Mouse (Mus musculus) ovary, postnatal 14 days (tissue): ENCODE results near the gene Ms4a2.

Experiments
- DNase-seq: peaks from one replicate; pipeline ENCODE4 v3.0.0; 2022; ENCODE audit warnings: low spot score

Ms4a2 gene

GRCm38 (mm10) chr19:11623551-11623950 is at the start of gene Ms4a2:
Gene Ms4a2, minus strand, starts transcription at chr19:11623719.
- no peak for DNase-seq

DNA sequence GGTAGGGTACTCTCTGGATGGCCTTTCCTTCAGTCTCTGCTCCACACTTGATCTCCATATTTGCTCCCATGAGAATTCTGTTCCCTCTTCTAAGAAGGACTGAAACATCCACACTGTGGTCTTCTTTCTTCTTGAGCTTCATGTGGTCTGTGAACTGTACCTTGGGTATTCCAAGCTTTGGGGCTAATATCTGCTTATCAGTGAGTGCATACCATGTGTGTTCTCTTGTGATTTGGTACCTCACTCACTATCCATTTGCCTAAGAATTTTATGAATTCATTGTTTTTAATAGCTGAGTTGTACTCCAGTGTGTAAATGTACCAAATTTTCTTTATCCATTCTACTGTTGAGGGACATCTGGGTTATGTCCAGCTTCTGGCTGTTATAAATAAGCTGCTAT is 38.0 kb upstream of the Ms4a2 start:
- no peak for DNase-seq

DNA sequence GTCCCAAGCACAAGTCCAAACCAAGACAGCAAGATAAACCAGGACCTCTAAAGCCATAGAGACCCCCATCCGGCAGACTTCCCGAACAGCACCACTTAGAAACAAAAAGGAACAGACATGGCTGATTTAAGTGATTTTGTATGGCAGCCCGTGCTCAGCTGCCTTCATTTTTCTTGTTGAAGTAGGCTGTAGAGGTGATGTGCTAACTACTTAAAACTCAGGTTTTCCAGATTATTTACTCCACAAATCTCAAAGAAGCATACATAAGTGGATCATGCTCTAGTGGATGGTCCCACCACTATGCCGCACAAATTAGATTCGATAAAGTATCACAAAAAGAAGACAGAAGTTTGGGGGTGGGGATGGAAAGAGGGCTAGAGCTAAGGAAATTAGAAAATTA is 36.9 kb upstream of the Ms4a2 start, which contains the start of gene Oosp2:
Gene Oosp2, minus strand, starts transcription at position 101 of the 400 bp plus-strand sequence.
- DNase-seq: no peak

- no peak for DNase-seq
These were observed 35.6 kb upstream of the Ms4a2 start for GRCm38 (mm10) chr19:11659142-11659541.

- DNase-seq: no peak
These were observed 26.0 kb upstream of the Ms4a2 start for GRCm38 (mm10) chr19:11649564-11649963.

DNA sequence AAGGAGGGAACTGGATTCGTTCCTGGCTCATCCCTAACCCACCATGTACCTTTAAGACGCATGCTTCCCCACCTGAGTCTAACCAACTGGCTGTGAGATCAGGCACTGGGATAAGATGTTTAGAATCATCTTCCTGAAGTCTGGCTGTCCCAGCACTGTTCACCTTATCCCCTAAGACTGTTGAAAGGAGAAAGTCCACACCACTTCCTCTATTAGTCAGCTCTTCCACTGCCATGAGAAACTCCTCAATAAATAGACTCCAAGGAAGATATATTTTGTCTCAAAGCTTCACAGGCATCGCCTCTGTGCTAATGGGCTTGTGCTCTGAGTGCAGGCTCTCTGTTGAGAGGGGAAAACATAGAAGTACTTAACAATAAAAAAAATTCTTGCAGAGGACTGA is 22.6 kb upstream of the Ms4a2 start:
- DNase-seq: no peak

DNA sequence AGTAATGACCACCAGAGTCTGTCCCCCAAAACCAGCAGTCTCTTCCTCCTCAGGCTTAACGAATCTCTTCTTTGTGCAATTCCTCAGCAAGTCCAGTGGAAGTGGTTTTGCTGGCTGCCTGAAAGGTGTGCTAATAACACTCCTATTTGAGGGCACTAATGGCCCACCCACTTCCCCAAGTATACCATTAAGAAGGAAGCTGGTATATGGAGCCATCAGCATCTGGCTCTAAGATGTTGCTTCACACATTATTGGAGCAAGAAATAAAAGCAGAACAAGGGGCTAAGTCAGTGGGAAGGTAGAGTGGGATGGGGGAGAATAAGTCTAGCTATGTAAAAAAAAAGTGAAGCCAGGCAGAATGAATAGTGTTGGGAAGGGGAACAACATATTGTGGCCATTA is 17.2 kb upstream of the Ms4a2 start, which contains the start of gene Ms4a3:
Gene Ms4a3, minus strand, starts transcription at position 120 of the 400 bp plus-strand sequence.
- DNase-seq: no peak

DNA sequence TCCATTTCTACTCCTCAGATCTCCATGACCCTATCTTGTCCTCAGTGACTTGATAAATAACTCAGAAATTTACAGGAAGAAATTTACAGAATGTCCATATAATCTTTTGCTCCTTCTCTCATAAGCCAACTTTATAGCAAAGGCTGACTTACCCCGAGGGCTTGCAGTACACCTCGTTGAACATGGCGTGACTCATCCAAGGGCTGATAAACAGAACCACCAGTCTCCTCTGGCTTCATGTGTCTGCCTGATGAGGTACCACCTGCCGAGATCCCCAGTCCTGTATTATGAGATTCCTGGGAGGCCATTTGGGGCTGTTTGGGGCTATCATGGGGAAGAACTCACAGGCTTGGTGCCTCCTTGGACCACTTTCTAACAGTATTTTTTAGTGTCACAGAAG is 15.5 kb upstream of the Ms4a2 start:
- no peak for DNase-seq

DNA sequence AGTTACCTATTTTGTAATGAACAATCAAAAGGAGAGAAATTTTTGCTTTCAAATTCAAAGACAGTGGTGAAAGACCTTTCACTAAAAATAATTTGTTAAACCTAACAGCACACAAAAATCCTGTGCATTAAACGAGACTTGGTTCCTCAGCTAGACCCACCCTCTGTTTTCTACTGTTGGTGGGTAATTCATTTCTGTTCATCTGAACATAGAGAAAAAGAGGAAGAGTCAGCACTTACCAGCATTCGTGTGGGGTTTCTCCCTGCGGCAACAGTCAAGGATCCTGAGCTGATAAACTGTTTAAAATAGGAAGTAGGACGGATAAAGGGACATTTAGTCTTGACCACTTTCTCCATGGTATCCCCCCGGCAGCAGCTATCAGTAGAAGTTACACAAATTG is 12.1 kb upstream of the Ms4a2 start:
- DNase-seq: no peak

DNA sequence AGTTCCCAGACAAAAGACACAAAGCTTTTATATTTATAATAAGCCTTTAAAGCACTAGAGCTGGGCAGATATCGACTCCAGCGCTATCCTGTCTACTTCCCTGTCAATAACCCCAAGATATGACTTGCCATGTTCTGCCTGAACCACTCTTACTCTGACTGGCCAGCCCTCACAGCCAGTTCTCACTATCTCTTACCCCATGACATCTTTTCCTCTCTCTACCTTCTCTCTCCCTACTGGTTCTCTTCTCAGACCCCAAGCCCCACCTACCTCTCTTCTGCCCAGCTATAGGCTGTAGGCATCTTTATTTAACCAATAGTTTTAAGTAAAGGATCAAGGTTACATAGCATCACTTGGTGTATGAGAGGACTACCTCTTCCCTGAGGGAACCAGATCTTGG is 10.8 kb upstream of the Ms4a2 start:
- no peak for DNase-seq

DNA sequence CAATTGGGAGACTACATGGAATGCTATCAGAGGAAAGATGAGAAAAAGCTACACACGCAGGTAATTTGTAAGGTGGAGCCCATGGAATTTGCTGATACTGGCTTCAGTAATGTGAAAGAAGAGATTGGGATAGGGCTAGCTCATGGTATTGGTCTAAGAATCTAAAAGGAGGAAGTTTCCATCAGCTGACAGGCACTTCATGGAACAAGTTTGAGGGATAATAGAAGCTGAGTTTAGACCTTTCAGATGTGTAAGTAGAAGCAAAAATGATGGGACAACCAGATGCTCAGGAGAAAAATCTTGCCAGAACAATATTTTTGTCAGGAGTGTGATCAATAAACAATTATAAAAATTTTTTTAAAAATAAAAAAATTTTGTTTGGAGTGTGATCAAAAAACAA is 10.2 kb upstream of the Ms4a2 start:
- no peak for DNase-seq

DNA sequence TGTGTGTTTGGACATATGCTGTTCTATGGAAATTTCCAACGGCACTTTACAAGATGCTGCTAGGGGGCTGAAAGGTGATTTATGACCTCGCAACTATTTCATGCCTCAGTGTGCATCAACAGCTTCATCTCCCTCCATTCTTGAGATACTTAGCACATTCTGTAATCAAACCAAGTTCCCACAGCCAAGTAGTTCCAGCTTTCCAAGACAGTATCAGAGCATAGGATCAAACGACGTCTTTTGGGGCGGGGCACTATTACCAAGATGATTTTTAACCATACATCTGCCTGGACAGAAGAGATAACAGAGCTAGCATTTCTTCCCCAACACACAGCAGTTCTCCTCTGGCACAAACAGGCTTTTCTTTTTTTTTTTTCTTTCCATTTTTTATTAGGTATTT is 1.7 kb upstream of the Ms4a2 start:
- no peak for DNase-seq

DNA sequence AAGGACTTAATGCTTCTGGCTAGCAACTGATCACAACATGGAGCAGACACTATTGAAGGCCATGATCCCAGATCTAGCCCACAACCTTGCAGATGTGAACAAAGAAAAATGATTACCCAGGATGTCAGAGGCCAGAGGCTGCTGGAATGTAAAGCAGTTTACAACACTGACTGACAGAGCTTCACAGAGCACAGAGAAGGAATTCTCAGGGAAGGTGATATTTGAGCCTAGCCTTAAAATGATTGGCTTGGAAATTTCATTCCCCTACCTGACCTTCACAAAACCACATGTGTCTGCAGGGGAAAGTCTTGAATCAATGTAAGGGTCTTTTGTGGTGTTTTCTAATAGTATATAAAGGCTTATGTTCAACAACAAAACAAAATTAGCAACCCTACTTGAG is 1.3 kb upstream of the Ms4a2 start:
- DNase-seq: no peak

- DNase-seq: no peak
These were observed 5.5 kb downstream of the Ms4a2 start for GRCm38 (mm10) chr19:11617983-11618382.

DNA sequence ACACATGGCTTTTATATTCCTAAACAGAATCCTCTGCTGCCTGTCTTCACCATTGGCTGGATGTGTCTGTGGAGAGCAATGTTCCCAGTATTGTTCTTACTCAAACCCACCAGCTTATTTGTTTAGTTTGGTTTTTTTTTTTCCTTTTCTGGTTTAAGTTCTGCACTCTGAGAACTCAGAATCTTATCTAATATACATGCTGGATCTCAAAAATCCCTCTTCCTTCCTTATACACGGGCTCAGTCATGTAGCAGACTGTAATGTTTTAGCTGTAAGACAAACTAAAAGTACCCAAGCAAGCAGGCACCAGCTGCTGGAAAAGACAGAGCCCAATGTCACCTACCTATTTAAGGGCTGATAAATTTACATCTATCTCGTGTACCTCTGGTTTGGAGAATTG is 8.7 kb downstream of the Ms4a2 start:
- no peak for DNase-seq

GRCm38 (mm10) chr19:11613776-11614443 is 9.6 kb downstream of the Ms4a2 start:
- DNase-seq: no peak

DNA sequence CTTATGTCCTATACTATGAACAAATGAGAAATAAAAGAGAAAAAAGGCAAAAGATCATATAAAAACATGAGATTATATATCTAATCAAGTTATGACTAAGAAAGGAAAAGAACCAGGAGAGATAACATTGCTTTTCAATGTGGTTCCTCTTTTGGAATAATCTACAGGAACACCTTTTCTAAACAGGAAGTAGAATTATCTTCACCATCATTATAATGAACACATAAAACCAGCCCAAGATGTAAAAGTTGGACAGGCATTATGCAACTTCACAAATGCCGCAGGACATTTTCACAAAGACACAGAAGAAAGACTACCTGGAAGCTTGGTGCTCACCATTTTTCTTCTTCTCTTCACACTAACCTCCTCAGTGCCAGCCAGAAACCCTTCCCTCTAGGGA is 10.4 kb downstream of the Ms4a2 start:
- DNase-seq: no peak

GRCm38 (mm10) chr19:11612293-11612692 is 11.2 kb downstream of the Ms4a2 start:
- no peak for DNase-seq

DNA sequence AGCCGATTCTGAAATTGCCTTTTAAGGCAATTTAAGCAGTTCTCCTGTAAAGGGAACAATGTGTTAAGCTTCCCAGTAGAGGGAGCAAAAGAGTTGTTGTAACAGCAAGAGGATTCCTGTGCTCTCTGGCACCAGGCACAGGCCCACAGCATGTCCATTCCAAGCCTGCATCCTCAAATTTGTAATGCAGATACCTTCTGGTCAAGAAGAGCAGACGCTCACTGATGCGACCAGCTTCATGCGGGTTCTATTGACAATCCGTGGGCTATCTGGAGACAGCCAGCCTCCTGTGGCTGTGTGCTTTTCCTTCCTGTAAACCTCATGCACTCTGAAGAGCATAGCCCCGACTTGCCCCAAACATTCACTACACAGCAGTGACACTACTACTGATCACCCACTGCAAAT is 12.0 kb downstream of the Ms4a2 start:
- DNase-seq: peak; percentile 14

DNA sequence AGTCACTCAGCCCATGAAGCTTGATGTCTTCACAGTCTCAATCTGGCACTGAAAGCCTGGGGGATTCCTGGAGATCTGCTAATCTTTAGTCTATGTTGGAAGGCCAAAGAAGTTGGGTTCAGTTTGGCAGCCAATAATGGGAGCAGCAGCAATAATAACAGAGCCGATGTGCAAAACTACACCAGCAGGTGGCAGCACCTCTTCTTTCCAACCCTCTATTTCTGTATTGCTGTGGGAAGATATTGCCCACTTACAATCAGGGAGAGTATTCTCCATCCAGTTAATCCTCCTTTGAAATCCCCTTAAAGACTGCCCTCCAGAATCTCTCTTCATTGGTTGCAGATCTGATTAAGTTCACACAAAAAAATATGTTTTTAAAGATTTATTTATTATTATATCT is 15.3 kb downstream of the Ms4a2 start:
- peak; percentile 37 for DNase-seq

DNA sequence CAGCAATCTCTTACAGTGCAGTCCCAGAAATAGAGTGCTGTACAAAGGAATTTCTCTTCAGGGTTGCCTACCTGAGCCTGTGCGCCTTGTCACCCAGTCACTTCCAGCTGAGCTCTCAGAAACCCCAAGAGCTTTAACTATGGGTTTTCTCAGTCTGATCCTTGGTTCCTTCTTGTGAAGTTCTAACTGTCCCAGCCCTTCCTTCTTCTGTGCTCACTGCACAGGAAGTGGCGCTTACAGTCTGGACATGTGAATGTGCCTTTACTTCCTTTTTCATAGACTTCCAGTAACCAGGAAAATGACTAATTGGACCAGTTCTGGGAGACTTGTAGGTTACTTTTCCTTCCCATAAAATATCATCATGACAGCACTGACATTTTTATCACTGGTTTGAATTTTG is 18.9 kb downstream of the Ms4a2 start, which contains the start of gene Ms4a6d:
Gene Ms4a6d, minus strand, starts transcription at position 247 of the 400 bp plus-strand sequence.
- DNase-seq: no peak

GRCm38 (mm10) chr19:11602026-11602425 is 21.5 kb downstream of the Ms4a2 start:
- peak; percentile 25 for DNase-seq

DNA sequence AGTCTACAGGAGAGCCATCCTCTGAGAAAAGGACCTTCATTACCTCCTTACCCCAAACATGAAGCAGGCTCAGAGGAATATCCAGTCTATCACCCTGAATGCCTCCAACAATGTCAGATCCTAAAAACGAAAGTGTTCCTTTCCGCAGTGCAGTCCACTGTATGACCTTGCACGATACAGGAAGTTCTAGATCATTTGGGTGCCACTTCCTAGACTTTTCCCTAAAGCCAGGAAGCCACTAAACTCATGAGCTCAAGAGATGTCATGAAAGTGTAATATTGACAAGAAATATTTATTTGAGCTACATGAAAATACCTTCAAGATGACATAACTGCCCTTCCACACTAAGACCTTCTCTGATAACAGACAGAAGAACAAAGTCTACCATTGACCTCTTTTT is 22.2 kb downstream of the Ms4a2 start:
- no peak for DNase-seq

DNA sequence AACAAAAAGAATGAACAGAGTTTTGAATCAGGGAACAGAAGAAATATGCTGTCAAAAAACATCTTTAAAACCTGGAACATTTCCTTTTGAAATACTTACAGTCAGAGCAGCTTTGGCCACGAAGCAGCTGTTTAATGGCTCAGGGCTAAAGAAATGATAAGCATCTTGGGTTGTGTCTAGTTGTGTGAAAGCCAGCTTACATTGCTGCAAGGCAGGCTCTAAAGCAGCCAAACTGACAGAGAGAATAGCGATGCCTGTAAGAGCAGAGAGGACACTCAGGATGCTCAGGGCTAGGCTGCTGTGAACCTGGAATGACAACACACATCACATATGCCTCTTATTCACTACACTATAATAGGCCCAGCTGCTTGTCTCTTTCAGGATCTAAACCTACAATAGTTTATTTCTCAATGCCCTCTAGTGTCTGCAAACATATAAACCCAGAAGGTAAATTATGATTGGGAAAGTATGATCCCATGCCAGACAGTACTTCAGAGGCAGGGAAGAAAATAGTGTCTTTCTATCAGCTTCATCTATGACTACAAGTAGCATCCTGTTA is 33.5 kb downstream of the Ms4a2 start:
- no peak for DNase-seq
